Mouse (Mus musculus): ENCODE results near the gene Cyp2d11.
"Not testable (repeated sequence)": the region's sequence is repeated elsewhere in the genome, so short reads cannot be mapped to it uniquely, and the experiment has no call there.

GRCm38 (mm10) chr15:82393922-82394321 lies at the start of gene Cyp2d11:
- not testable (repeated sequence) for TF ChIP-seq GATA1 (IDR thresholded peaks at IDR 0.05; ENCODE audit: borderline replicate concordance, low read length); CTCF (IDR thresholded peaks at IDR 0.05; ENCODE audit: low read depth, low read length); GATA2 (IDR thresholded peaks at IDR 0.05; ENCODE audit: borderline replicate concordance, low read depth, low read length); POLR2AphosphoS5 (IDR thresholded peaks at IDR 0.05; ENCODE audit: insufficient replicate concordance, low read depth, low read length)
